Mouse (Mus musculus): ENCODE measurements around the gene Rbm14.
"Not testable (repeated sequence)": the region's sequence is repeated elsewhere in the genome, so short reads cannot be mapped to it uniquely, and the experiment has no call there.

Gene Rbm14

DNA sequence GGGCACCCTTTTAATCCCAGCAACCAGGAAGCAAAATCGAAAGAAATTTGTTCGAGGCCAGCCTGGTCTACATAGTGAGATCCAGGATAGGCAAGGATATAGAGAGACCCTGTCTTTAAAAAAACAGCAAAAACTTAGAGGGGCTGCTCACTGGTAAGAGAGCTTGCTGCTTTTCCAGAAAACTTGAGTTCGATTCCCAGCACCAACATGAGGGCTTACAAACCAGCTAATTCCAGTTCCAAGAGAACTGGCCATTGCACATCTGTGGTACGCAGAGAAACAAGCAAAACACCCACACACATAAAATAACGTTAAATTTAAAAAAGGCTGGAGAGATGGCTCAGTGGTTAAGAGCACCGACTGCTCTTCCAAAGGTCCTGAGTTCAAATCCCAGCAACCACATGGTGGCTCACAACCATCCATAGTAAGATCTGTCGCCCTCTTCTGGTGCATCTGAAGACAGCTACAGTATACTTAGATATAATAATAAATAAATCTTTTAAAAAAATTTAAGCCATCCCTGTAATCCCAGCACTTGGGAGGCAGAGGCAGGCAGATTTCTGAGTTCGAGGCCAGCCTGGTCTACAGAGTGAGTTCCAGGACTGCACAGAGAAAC, 1.0 kb upstream of the Rbm14 start:
- DNase-seq: not testable (repeated sequence)

DNA sequence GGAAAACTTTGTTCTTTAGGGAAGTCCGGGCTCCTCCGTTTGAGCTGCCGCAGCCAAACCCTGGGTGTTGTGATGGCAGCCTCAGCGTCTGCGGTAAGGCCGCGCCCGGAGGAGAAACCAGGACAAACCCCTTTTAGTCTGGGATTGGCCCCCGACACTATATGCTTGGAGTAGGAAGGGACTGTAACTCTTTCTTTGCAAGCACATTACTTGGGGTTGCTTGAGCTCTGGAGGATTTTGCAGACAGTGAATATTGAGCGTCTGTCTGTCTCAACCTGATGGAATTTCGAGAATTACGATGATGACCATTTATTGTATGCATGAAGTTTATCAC, 442 bp upstream of the Rbm14 start:
- no peak for DNase-seq

DNA sequence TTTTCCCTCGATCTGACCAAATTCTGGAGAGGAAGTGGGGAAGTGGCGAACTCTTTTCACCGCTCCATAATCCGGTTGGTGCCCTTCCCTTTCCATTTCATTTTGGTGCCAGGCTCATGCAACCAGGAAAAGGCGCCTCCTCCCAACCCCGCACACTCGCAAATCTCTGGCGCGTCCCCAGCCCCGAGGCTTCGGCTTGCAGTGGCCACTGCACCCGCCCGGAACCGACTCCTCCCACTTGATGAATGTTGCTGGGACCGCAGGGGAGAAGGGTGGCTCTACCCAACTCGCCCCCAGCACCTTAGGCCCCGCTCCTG, 730 bp downstream of the Rbm14 start:
- DNase-seq: no peak

DNA sequence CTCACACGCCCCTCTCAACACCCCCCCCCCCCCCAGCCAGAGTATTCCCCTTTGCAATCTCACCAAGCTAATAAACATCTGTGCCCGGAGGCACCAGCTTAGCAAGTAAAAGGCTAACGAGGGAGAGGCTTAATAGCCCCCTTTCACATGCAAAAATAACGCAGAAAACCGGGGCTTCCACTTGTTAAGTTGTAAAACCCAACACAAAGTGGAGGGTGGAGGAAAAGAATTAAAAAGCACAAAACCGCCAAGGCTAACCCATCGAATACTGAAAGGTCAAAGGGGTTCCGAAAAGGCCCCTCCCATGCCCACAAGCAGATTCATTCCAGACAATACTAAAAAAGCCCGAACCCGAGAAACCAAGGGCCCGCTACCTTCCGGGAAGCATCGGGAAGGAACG, 1.1 kb downstream of the Rbm14 start:
- DNase-seq: no peak

DNA sequence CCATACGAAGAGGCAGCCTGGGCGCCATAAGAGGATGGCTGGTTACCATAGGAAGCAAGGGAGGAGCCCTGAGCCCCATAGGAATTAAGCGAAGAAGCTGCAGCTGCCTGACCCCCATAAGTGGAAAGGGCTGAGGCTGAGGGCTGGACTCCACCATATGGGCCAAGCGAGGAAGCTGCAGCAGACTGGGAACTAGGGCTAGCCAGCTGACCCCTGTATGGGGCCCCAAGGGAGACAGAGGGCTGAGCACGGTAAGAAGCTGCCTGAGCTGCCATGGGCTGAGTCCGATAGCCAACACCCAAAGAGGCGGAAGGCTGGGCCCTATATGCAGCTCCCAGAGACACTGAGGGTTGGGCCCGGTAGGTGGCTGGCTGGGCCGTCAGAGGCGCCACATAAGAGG, 8.2 kb downstream of the Rbm14 start:
- DNase-seq: no peak

DNA sequence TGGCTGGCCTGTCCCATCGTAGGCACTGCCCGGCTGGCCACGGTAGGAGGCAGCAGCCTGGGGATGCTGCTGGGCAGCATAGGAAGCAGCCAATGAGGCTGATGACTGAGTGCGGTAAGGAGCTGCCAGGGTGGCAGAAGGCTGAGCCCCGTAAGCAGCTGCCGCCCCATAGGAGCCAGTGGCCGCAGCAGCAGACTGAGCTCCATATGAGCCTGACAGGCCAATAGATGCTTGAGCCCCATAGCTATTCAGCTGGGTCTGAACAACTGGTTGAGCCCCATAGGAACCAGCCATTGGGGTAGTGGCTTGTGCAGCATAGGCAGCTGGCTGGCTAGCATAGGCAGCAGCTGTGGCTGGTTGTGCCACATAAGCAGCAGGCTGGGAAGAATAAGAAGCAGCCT, 8.7 kb downstream of the Rbm14 start:
- no peak for DNase-seq

DNA sequence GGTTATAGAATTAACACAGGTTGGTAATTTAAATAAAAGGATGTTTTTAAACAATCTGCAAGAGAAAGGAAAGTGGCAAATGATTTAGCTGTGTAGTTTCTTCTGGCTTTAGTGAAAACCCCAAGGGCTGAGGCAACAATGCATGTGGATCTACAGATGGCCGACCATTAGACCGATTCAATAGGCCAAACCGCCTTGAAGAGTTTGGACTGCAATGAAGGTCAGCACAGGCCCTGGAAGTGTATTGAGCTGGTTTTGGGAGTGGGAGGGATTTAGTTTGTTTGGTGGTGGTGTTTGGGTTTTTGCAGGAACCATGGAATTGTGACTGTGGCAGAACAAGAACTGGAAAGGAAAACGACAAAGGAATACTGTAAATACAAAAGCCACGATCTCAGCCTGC, 12.4 kb downstream of the Rbm14 start:
- DNase-seq: no peak

DNA sequence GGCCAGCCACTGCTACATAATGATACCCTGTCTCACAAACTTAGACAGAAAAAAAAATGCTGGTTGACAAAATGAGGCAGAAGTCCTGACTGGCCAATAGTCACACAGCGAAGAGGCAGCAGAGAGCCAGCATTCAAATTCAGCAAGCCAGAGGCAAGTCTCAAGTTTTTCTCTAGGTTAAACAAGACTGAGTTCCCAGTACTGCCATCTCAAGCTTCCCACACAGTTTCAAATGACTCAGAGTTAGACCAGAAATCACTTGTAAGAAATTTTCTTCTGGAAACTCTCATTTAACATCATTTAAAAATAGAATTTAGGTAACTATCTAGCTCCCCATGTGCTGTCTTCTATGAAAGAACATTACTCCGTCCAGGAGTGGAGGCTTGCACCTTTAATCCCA, 13.6 kb downstream of the Rbm14 start:
- no peak for DNase-seq

DNA sequence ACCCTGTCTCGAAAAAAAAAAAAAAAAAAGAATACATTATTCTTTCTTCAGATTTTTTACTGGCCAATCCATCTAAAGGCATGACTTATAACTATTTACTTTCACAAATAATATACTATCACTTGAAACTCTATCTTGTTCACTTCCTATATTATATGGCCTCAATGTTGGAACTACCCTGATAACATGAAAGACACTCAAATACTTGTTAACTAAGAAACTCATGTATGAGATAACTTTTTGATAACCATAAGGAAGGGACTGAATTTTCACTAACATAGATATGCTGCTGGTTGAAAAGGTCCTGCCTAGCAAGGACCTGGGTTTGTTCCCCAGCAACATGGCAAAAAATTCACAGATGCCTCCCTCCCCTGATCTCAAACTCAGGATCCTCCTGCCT, 15.5 kb downstream of the Rbm14 start:
- DNase-seq: no peak

DNA sequence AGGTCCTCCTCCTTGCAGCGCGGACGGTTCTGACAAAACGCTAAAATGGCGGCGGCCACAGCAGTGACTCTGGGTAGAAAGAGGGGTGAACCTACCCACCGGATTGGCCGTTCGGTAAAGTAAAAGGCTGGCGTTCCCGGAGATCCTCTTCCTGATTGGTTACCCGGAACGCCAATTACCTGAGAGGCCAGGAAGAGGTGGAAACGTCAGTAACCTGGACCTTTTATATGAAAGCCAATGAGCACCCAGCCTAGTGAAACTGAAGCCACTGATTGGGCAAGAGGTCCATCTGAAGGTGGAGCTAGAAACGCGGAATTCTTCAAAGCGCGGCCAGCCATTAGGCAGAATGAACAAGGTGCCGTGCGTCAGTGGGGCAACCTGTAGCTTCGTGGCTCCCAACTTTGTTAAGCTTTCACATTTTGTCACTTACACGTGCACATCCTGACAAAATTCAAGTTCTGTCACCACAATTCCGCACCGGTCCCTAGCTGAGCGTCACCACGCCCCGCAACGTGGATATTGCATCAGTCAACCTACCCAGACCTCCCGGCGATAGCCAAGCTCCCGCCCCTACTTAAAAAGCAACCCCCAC, 17.5 kb downstream of the Rbm14 start, which contains the start of gene Rbm4:
Rbm4 (minus strand) TSS at position 71 of the 592 bp plus-strand sequence.
- peak; percentile 99 for DNase-seq

DNA sequence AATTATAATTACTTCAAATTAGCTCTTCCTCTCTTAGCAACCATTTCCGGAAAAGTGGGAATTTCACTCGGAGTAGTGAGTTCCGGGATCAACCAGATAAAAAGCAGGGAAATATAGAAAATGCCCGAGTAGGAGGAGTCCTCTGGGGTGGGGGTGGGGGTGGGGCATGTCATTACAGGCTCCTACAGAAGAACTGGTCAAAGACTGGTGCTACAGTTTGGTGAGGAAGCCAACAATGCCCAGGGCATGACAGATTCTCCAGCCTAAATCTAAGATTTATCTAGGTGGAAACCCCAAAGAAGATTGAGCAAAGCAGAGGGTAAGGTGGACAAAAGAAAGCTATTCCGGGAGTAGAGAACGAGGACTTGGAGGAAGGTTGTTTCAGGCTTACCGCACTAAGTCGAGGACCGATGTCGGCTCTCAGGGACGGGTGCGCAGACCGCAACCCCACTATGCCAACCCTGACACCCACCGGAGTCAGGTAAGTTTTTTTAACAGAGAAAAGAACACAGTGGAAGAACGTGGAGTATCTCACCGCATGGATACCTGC, 18.1 kb downstream of the Rbm14 start:
- no peak for DNase-seq

DNA sequence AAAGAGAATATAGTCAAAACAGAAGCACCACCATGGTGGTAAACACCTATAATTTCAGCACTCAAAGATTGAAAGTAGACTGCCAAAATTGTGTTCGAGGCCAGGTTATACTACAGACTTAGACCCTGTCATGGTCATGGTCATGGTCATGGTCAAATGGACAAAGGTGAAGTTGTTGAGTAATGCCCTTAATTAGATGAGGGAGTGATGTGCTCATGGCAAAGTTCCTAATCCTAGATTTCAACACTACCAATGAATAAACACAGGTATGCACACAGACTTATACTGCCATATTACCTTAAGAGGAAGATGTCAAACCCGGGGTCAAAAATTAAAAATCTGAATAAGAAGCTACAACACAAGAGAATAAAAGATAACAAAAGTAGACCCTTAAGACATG, 25.1 kb downstream of the Rbm14 start:
- no peak for DNase-seq

DNA sequence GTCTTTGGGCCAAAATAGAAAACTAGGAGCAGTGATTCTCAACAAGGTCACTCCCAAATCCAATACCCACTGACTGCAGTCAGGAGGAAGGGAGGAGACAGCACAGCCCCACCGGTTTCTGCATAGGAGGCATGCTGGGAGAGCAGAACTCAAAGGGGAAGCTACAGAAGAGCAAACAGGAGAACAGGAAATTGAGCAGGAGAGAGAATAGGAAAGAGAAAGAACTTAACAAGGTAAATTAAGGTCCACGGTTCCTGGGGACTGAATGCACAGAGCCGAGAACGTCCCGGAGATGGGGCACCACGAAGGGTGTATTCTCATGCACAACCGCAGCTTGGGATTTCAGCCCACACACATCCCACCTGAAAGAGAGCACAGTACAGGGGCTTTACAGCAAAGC, 26.2 kb downstream of the Rbm14 start:
- DNase-seq: no peak

DNA sequence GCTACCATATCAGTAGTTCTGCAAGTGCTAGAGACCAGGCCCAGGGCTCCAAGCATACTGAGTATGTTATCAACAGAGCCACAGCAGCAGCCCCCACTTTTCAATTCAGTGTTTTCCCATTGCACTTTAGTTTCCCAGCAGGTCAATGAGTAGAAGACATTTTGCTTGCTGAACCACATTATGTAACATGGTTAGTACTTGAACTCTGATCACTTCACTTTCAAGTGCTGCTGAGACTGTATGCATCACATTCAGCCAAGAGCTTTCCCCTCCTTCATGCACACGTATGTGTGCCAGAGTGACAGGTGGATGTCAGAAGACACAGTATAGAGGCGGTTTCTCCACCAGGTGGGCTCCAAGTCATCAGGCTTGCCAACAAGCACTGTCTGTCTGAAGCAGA, 28.5 kb downstream of the Rbm14 start:
- DNase-seq: no peak

DNA sequence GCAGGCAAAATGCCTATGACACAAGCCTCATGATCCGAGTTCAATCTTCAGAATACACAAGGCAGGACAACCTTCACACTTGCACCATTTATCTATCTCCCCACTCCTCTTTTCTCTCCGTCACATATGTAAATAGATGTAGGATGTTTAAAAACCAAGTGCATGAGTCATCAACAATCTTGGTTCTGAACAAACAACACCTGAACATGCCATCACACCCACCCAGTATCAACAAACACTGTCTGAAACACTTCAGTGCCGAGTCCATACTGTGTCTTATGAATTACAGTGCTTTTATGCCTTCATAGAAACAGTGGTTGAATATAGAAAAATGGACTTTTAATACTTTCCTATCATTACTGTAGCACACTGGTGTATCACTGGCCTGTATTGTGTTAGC, 38.6 kb downstream of the Rbm14 start:
- no peak for DNase-seq

DNA sequence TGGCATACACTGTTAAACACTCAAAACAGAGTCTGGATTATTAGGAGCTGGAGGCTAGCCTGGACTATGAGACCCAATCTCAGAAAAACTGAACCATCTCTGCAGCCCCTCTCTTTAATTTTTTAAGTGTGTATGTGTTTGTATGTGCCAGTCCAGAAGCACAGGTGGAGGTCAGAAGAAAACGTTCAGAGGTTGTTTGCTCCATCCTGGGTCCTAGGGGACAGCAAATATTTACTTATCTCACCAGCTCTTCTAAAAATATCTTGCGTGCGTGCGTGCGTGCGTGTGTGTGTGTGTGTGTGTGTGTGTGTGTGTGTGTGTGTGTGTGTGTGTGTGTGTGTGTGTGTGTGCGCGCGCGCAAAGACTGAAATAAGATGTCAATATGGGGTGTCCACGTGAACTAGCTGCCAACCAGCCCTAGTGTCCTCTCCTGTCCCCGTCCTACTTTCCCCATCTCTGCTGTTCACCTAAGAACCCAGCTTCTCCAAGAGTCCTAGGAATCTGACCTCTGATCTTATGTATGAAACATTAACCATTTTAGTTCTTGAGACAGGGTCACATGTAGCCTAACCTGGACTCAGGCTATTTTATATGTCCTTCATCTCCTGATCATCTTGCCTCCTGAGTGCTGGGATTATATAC, 43.8 kb downstream of the Rbm14 start:
- DNase-seq: no peak

DNA sequence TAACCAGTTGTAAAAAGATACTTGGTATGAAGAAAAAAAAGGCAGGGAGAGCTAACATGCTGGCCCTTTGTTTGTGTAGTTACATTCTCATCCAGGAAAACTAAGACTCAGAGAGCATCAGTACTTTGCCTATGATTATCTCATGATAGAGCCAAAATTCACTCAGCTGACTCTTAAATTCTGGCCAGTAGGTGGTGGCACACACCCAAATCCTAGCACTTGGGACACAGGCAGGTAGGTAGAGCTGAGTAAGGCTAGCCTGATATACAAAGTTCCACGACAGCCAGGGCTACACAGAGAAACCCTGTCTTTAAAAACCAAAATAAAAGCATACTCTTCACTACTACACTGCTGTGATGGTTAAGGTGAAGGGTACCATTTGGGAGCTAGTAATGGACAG, 48.6 kb downstream of the Rbm14 start:
- DNase-seq: peak; percentile 38

DNA sequence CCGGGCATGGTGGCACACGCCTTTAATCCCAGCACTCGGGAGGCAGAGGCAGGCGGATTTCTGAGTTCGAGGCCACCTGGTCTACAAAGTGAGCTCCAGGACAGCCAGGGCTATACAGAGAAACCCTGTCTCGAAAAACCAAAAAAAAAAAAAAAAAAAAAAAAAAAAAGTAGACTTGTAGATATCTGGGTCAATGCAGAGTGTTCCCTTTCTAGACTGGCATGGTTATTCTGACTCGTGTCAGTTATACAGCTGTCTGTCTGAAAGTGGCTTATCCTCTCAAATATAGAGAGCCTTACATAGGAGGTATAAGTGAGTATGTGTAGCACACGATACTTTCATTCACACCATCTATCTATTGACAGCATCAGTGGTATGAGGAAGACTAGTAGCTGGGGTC, 50.9 kb downstream of the Rbm14 start:
- DNase-seq: not testable (repeated sequence)

DNA sequence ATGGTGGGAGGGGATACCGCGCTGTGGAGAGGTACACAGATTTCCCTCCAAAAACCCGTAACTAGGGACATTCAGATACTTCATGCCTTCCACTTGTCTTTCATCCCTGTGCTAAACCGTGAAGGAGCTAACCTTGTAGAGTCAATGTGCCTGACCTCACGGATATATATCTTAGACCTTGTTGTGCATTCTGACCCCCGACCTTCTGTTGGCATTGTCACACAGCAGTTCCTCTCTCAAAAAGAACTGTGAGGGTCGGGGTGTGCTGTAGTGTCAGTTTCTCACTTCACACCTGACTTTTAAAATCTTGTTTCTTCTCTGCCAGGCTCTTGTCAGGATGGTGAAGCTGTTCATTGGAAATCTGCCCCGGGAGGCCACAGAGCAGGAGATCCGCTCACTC, 54.5 kb downstream of the Rbm14 start:
- DNase-seq: no peak

DNA sequence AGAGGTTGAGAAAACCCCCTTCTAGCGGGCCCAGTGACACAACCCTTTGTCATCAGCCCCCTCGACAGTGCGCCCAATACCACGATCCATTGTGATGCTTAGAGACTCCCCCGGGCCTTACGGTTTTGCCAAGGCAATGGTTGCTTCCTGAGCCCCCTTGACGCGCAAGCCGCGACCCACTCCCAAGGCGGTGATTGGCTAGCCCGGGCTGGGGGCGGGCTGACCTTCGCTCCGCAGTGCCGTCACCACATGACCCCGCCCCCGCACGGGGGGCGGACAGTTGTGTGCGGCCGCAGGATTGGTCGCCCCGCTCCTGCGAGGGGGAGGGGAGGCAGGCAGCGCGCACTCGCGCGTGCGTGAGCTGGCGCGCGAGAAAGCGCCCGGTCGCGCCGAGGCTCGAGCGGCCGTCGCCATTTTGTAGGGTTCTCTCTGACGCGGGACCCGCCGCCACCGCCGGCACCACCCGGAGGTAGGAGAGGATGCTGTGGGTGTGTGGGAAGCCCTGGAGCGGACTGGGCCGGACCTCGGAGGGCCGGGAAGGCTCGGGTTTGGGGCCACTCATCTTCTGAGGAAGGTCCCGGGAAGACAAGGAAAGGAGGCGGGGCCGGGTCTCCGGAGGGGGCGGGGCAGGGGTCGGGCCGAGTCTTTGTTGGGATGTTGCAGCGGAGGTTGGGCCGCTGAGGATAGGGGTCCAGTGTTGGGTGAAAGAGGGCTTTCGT, 55.1 kb downstream of the Rbm14 start, which contains the start of gene Rbm4b:
Rbm4b (plus strand) TSS at position 305 of the 719 bp plus-strand sequence.
- peak; percentile 95 for DNase-seq

DNA sequence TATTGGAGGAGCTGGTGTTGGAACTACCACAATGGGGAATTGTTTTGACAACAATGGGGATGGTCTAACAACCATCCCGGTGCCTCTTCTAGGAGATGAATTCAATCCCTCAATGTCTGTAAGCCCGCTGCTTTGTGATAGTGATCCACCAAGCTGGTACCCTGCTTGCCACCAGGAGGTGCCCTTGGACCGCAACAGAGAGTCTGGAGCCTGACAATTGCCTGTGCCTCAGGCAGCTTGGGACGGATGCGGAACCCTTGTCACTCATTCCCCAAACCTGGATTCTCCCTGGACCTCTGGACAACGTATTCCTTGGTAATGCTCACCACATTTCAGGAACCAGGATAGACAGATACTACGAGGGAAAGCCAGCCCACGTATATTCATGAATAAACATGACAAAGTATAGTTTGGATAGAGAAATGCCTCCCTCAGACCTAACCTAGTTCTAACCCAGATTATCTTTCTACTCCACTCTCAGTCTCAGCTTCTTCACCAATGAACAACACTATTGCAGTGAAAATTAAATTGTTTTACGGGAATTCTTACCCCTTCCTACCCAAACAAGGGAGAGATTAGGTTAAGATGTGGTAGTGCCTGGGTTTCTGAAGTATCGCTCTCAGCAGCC, 55.8 kb downstream of the Rbm14 start:
- DNase-seq: peak; percentile 89

All from kidney, adult 11 months (tissue).